Mouse (Mus musculus) brain, embryonic 14.5 days (tissue): ENCODE data around the gene Fam241a.

Experiments used
- CTCF ChIP-seq: fragments of 200-500 bp; IDR thresholded peaks from 2 replicates; pipeline ENCODE4 v1.5.1; 2012; ENCODE audit warnings: inconsistent platforms, mild to moderate bottlenecking, moderate library complexity, borderline replicate concordance; ENCODE audit not compliant: insufficient read depth, insufficient read length; ENCODE audit errors: extremely low read depth
- POLR2A ChIP-seq: fragments of 200-500 bp; IDR thresholded peaks from 2 replicates; pipeline ENCODE4 v1.6.1; 2012; ENCODE audit warnings: mild to moderate bottlenecking, inconsistent platforms, borderline replicate concordance; ENCODE audit not compliant: poor library complexity, insufficient read depth, insufficient read length, severe bottlenecking; ENCODE audit errors: extremely low read depth

DNA sequence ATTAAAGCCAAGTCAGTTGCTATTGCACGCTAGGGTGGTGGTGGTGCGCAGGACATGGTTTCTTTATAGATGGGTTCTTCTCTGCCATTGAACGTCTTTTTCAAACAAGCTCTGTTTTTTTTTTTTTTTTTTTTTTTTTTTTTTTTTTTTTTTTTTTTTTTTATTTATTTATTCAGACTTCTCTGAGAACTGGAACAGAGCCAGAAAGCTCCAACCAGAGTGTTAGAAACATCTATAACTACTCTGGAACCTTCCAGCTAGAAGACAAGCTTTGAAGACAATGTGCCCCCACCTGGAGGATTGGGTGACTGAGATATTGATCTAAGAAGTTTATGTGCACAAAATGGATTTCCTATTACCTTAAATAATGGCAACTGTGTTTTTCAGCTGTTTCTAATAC is 32.6 kb downstream of the Fam241a start:
- TF ChIP-seq POLR2A (no peak), CTCF (no peak)
